Mouse (Mus musculus) thymus, adult 2 months (tissue): ENCODE results near the gene Mrpl39. TPM values are rescaled to one million over a fixed set of nuclear protein-coding genes. Genes with fewer than 3 reads are reported as not detected.

Experiments
- DNase-seq: peaks from one replicate; pipeline ENCODE4 v3.0.0; 2021
- H3K27ac ChIP-seq: fragments of 200-500 bp; 2 replicates; pipeline ENCODE4 v1.5.1; 2012; ENCODE audit warnings: low read length, control low read depth; ENCODE audit not compliant: control insufficient read depth, insufficient read depth
- H3K27me3 ChIP-seq: fragments of 200-500 bp; 2 replicates; pipeline ENCODE4 v1.6.1; 2012; ENCODE audit warnings: mild to moderate bottlenecking, low read length, moderate library complexity, mixed read lengths; ENCODE audit not compliant: control insufficient read depth, insufficient read depth
- H3K36me3 ChIP-seq: fragments of 200-500 bp; 2 replicates; pipeline ENCODE4 v1.6.1; 2012; ENCODE audit warnings: mild to moderate bottlenecking, low read length, moderate library complexity; ENCODE audit not compliant: control insufficient read depth, insufficient read depth
- H3K4me1 ChIP-seq: fragments of 200-500 bp; replicated peaks from 2 replicates; pipeline ENCODE4 v1.6.1; 2012; ENCODE audit warnings: low read length; ENCODE audit not compliant: control insufficient read depth, insufficient read depth
- H3K4me3 ChIP-seq: fragments of 200-500 bp; 2 replicates; pipeline ENCODE4 v1.5.1; 2012; ENCODE audit warnings: mild to moderate bottlenecking, low read length, control low read depth, moderate library complexity; ENCODE audit not compliant: control insufficient read depth, insufficient read depth
- CTCF ChIP-seq: fragments of 200-500 bp; IDR thresholded peaks from 2 replicates; pipeline ENCODE4 v1.5.1; 2012; ENCODE audit warnings: mild to moderate bottlenecking, control low read depth, low read length, moderate library complexity, borderline replicate concordance; ENCODE audit not compliant: control insufficient read depth, poor library complexity, insufficient read depth; ENCODE audit errors: extremely low read depth
- POLR2A ChIP-seq: fragments of 200-500 bp; IDR thresholded peaks from 2 replicates; pipeline ENCODE4 v1.6.1; 2012; ENCODE audit warnings: mild to moderate bottlenecking, low read length, control low read depth, moderate library complexity; ENCODE audit not compliant: control insufficient read depth, poor library complexity, insufficient read depth; ENCODE audit errors: extremely low read depth
- WGBS: fragments of 180-500 bp; shearing (Covaris S2); methylation state at CpG from one replicate; pipeline ENCODE4 v1.1.7; 2018; 5-methylcytosine and 5-hydroxymethylcytosine counted together
- polyA plus RNA-seq: library from polyadenylated mRNA; depleted of rRNA; stranded (reverse); fragments of >200 nt; gene quantifications from 2 replicates; pipeline ENCODE4 v1.2.3, GENCODE M21; 2012

The Mrpl39 gene
- polyA plus RNA-seq, 1 experiment: 12.3 TPM

DNA sequence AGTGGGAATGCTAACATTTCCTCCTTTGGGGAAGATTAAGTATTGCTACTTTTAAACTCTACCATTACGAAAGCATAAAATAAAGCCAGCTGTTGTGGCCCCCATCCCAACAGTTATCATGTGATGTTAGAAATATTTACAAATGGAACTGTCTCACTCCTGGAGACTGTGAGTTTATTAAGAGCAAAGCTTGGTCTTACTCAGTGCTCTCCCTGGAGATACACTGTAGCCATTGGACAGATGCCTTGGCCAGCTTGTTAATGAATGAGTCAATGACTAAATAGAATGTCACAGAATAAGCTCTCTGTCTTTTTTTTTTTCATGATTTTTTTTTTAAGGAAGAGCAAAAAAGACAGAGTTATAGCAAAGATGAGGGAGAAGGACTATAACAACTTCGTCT, 35.9 kb upstream of the Mrpl39 start:
- peaks cover 6% of the 10 kb centered on the region for H3K27me3 ChIP-seq

DNA sequence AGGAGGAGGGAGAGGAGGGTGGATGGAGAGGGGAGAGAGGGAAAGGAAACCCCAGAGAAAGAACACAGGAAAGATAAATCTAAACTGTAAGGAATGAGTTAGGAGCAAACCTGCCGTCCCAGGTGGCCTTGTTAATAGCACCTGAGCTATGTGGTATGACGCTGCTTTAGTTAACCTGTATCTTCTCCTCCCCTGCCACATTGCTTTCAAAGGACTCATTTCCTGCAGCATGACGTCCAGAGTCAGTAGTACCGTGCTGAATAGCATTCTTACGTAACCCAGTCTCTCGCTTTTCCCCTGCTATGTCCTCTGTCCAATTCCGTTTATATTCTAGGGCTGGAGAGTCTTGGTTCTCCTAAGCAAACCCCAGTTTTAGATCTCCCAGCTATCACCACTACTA, 35.3 kb upstream of the Mrpl39 start:
- H3K27ac ChIP-seq: no peak overlapping the region
- DNase-seq: no peak
- 0 out of 2 replicates have a peak, but pooled peaks cover 3% of the 10 kb centered on the region for H3K4me1 ChIP-seq
- peaks cover 6% of the 10 kb centered on the region; the same call in 1 of the 2 replicates for H3K27me3 ChIP-seq
- H3K36me3 ChIP-seq: no peaks in the 10 kb centered on the region
- WGBS: 79% methylated on average over 7 of the region's 7 CpGs
- H3K4me3 ChIP-seq: no peak overlapping the region
- TF ChIP-seq POLR2A (no peak), CTCF (no peak)

More for the DNA sequence above, 35.9 kb upstream of the Mrpl39 start:
- Histone ChIP-seq H3K4me3 (no peak overlapping the region), H3K4me1 (0 out of 2 replicates have a peak, but pooled peaks cover 3% of the 10 kb centered on the region), H3K36me3 (no peaks in the 10 kb centered on the region), H3K27ac (no peak overlapping the region)
- 95% methylated on average over 2 of the region's 2 CpGs for WGBS
- DNase-seq: no peak
- TF ChIP-seq POLR2A (no peak), CTCF (no peak)

DNA sequence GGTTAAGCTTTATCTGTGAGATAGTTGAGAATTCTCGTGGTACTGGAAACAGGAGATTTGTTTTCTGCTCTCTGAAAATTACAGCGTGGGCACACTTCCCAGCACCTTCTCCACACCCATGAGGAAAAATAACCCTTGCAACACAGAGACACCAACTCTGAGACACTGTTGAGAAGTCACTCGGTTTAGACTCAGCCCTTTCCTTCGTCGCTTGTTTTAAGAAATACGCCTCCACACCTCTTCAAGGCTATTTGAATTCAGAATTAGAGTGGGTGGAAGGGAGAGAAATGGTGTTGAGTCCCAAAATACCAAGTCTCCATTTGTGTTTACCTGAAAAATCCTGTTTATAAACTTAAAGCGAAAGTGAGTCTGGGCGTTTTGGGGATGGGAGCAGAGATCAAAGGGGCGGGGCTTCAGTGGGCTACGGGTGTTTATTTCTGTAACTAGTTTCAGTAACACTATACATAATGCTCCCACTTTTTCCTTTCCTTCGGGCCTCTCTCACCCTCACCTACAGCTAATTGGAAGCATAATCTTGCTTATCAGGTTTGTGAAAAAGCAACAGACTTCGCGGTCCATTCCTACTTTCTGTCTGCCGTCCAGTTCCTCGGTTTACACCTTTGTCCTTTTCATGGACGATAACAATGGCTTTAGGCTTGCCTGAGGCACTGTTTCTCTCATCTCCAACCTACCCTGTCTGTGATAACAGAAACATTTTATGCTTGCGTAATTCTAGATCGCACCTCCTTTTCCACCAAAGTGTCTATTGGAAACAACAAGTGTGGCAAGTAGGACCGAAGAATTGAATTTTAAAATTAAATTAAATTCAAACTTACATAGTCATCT, 34.3 kb upstream of the Mrpl39 start:
- DNase-seq: no peak
- peaks cover 6% of the 10 kb centered on the region; the same call in 1 of the 2 replicates for H3K27me3 ChIP-seq
- H3K4me3 ChIP-seq: no peak overlapping the region
- H3K36me3 ChIP-seq: no peaks in the 10 kb centered on the region
- TF ChIP-seq POLR2A (no peak), CTCF (no peak)
- H3K4me1 ChIP-seq: 0 out of 2 replicates have a peak, but pooled peaks cover 3% of the 10 kb centered on the region
- H3K27ac ChIP-seq: no peak overlapping the region
- WGBS: 91% methylated on average over 19 of the region's 19 CpGs

DNA sequence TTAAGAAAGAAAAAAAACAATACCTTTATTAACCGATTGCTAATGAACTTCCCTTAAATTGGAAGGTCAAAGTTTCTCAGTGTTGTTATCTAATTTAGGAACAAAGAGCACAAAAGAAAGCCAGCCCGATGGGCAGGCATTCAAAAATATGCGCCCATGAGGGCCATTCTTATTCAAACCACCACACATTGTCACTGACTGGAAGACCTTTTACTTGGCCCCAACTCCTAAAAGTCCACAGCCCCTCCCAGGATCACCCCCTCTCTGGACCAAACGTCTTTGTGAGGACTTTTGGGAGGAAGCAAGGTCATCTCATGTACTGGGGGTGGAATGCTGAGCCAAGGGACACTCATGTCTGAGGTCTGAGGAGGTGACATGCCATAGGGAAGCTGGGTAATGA, 33.6 kb upstream of the Mrpl39 start:
- H3K27me3 ChIP-seq: peaks cover 6% of the 10 kb centered on the region; the same call in 1 of the 2 replicates
- no peak overlapping the region for H3K4me3 ChIP-seq
- TF ChIP-seq CTCF (no peak), POLR2A (no peak)
- H3K36me3 ChIP-seq: no peaks in the 10 kb centered on the region
- 80% methylated on average over 4 of the region's 4 CpGs for WGBS
- H3K4me1 ChIP-seq: 0 out of 2 replicates have a peak, but pooled peaks cover 2% of the 10 kb centered on the region
- H3K27ac ChIP-seq: no peak overlapping the region
- DNase-seq: no peak

DNA sequence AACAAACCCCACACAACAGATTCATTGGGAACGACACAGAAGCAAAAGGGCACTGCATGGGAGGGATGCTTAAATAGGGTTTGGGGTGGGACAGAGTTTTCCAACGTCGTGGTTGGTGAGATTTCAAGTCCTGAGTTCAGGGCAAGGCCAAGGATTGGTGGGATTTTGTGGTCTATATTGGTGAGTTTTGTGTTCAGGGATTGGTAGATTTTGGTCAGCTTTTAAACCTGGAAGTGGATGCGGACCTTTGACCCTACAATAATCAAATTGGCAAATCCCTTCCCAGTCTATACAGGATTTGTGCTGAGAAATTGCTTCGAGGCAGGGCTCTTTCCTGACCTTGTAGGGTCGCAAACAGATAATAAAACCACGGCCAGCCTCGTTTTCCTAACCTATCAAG, 32.4 kb upstream of the Mrpl39 start:
- TF ChIP-seq CTCF (no peak), POLR2A (no peak)
- no peak overlapping the region for H3K4me3 ChIP-seq
- WGBS: 89% methylated on average over 8 of the region's 8 CpGs
- no peaks in the 10 kb centered on the region for H3K36me3 ChIP-seq
- no peaks in the 10 kb centered on the region for H3K4me1 ChIP-seq
- H3K27me3 ChIP-seq: no peaks in the 10 kb centered on the region
- no peak for DNase-seq
- no peak overlapping the region for H3K27ac ChIP-seq

DNA sequence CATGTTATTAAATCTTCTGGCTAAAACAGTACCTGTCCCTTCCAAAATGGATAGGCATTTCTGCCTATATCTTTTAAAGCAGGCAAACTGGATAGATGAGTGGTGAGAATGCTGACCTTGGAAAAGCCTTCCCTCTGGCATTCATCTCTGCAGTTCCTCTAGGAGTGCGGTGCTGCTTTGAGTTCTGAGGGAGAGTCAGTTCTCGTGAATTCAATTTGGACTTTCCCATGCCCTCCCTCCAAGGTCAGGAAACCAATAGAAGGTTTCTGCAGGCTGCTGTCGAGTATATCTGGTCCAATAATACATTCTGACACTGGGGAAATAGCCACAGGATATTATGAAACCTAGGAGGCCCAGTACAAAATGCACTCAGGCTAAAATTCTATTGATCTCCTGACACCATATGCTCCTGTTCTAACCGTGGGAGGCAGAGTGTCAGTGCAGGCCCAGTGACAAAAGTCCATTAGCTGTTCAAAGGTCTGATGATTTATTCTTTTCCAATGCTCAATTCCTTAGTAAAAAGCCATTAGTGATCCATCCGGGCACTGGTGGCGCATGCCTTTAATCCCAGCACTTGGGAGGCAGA, 10.3 kb upstream of the Mrpl39 start:
- WGBS: 86% methylated on average over 6 of the region's 6 CpGs

More for the DNA sequence above, 10.3 kb upstream of the Mrpl39 start:
- H3K4me3 ChIP-seq: no peak overlapping the region
- no peak for TF ChIP-seq POLR2A
- DNase-seq: no peak
- no peaks in the 10 kb centered on the region for H3K4me1 ChIP-seq
- no peaks in the 10 kb centered on the region for H3K36me3 ChIP-seq
- H3K27me3 ChIP-seq: no peaks in the 10 kb centered on the region
- no peak overlapping the region for H3K27ac ChIP-seq
